Mouse (Mus musculus): Measurements from ENCODE around the gene Trcg1.

DNA sequence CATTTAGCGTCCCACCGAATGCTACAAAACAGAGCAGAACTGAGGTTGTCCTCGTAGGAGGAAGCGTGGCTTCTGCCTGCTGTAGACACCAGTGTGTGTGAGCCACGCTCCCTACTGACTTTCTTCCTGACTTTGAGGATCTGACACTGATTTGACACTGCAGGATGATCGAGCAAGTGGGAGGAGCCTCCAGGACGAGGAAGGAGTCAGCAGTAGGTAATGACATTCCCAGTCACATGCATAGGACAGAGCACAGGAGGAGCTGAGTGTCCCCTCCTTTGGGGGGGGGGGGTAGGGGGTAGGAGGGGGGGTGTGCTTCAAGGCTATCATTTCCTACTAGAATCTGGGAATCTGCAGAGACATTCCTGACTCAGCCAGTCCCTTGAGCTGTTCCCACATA lies 33.4 kb upstream of the Trcg1 start:
- TF ChIP-seq CTCF (IDR thresholded peaks at IDR 0.05; ENCODE audit: low read depth) (no peak), EP300 (IDR thresholded peaks at IDR 0.05; ENCODE audit: low read depth) (no peak)
